ENCODE assay signal across 8 mouse cellular contexts in genomic region chr7:10480588-10481233, GRCm38 (mm10). TPM values are rescaled to one million over a fixed set of nuclear protein-coding genes. Genes with fewer than 3 reads are reported as not detected.
DNase-seq lines count a peak whose midpoint lies in the region; ATAC-seq lines count a peak whose summit lies in the region.

No protein-coding gene starts in this region.

- intact Hi-C loops in heart, postnatal 36 days (cut with DNase I): no loop called here

- H3K36me3 ChIP-seq in embryonic facial prominence, embryonic 13.5 days: no peaks in the 10 kb centered on the region
- no peaks in the 10 kb centered on the region for H3K36me3 ChIP-seq in midbrain, embryonic 11.5 days (ENCODE audit: control insufficient read depth, insufficient read depth, low read length)
- no peaks in the 10 kb centered on the region for H3K36me3 ChIP-seq in heart, embryonic 12.5 days

- peak; percentile 59 for DNase-seq in layer of hippocampus, adult 11-12 months (ENCODE audit: low spot score)
- DNase-seq in layer of hippocampus, adult 9-10 months (ENCODE audit: low spot score): no peak
- DNase-seq in midbrain, embryonic 11.5 days (ENCODE audit: low spot score, missing footprints): no peak
- DNase-seq in adrenal gland, postnatal 4 days (ENCODE audit: low spot score in 2 of 2): no peak
- no peak for DNase-seq in heart, postnatal 36 days

- peak overlapping the region; percentile 29 for H3K4me3 ChIP-seq in embryonic facial prominence, embryonic 13.5 days
- H3K4me3 ChIP-seq in midbrain, embryonic 11.5 days (ENCODE audit: low read depth, low read length): peak overlapping the region; percentile 20
- H3K4me3 ChIP-seq in heart, embryonic 12.5 days: no peak overlapping the region

- H3K9me3 ChIP-seq in embryonic facial prominence, embryonic 13.5 days: no peaks in the 10 kb centered on the region
- peaks cover 3% of the 10 kb centered on the region; the same call in 1 of the 2 replicates for H3K9me3 ChIP-seq in midbrain, embryonic 11.5 days (ENCODE audit: control insufficient read depth, low read length)
- H3K9me3 ChIP-seq in heart, embryonic 12.5 days (replicated peaks): peaks cover 5% of the 10 kb centered on the region

- no peak overlapping the region for H3K9ac ChIP-seq in embryonic facial prominence, embryonic 13.5 days
- no peak overlapping the region for H3K9ac ChIP-seq in midbrain, embryonic 11.5 days (ENCODE audit: low read length)
- no peak overlapping the region for H3K9ac ChIP-seq in heart, embryonic 12.5 days

- ATAC-seq in embryonic facial prominence, embryonic 13.5 days (ENCODE audit: insufficient number of reproducible peaks, insufficient read depth, low FRiP score, low TSS enrichment, low read depth): no peak
- ATAC-seq in inflammation-experienced regulatory T-cells, adult 6 months: peak; percentile 82
- peak; percentile 64; the same call in 1 of the 2 replicates for ATAC-seq in midbrain, embryonic 11.5 days (ENCODE audit: low FRiP score)
- no peak for ATAC-seq in heart, embryonic 12.5 days (ENCODE audit: insufficient number of reproducible peaks, low FRiP score)

- no peak overlapping the region for H3K27ac ChIP-seq in embryonic facial prominence, embryonic 13.5 days
- no peak overlapping the region for H3K27ac ChIP-seq in midbrain, embryonic 11.5 days (ENCODE audit: low read depth, low read length)
- no peak overlapping the region for H3K27ac ChIP-seq in heart, embryonic 12.5 days (ENCODE audit: poor library complexity, severe bottlenecking)

- WGBS in embryonic facial prominence, embryonic 13.5 days: 67% methylated on average over 18 of the region's 18 CpGs
- WGBS in midbrain, embryonic 11.5 days: 61% methylated on average over 18 of the region's 18 CpGs
- WGBS in heart, embryonic 12.5 days: 57% methylated on average over 18 of the region's 18 CpGs

- H3K27me3 ChIP-seq in embryonic facial prominence, embryonic 13.5 days: no peaks in the 10 kb centered on the region
- H3K27me3 ChIP-seq in midbrain, embryonic 11.5 days (ENCODE audit: control insufficient read depth, insufficient read depth, low read length): no peaks in the 10 kb centered on the region
- no peaks in the 10 kb centered on the region for H3K27me3 ChIP-seq in heart, embryonic 12.5 days (replicated peaks)

- H3K4me2 ChIP-seq in embryonic facial prominence, embryonic 13.5 days: peak overlapping the region; percentile 43
- peak overlapping the region; percentile 17; the same call in 1 of the 2 replicates for H3K4me2 ChIP-seq in midbrain, embryonic 11.5 days
- H3K4me2 ChIP-seq in heart, embryonic 12.5 days: no peak overlapping the region

- no peaks in the 10 kb centered on the region for H3K4me1 ChIP-seq in embryonic facial prominence, embryonic 13.5 days
- no peaks in the 10 kb centered on the region for H3K4me1 ChIP-seq in midbrain, embryonic 11.5 days (ENCODE audit: control insufficient read depth, insufficient read depth, low read length)
- no peaks in the 10 kb centered on the region for H3K4me1 ChIP-seq in heart, embryonic 12.5 days (replicated peaks)

RNA-seq across cellular contexts. Expression of gene Zik1, which starts 14.5 kb away (rescaled TPM):
- polyA plus RNA-seq in embryonic facial prominence, embryonic 13.5 days (2015; fragmentation: Nextera tagmentation; extraction: Ambion mirVana): 19.2 and 20.9 TPM in 2 replicates
- polyA plus RNA-seq in inflammation-experienced regulatory T-cells, adult 6 months (2017; shearing (Covaris generic)): 1 to 10 TPM; 1.4 to 2.4 (median 2.3) TPM
- 55.3 and 56.0 TPM in 2 replicates for polyA plus RNA-seq in midbrain, embryonic 11.5 days (2014; fragmentation: Nextera tagmentation; extraction: Ambion mirVana)
- total RNA-seq in adrenal gland, postnatal 4 days (2021): 1 to 10 TPM; 7.0 to 7.2 TPM
- polyA plus RNA-seq in heart, embryonic 12.5 days (2016; fragmentation: Nextera tagmentation; extraction: Ambion mirVana): 8.0 and 9.3 TPM in 2 replicates
- total RNA-seq in heart, postnatal 36 days (2021): 1 to 10 TPM; 1.4 to 1.8 TPM

RNA-seq across cellular contexts. Expression of gene Vmn1r67, which starts 37.6 kb away (rescaled TPM):
- polyA plus RNA-seq in embryonic facial prominence, embryonic 13.5 days (2015; fragmentation: Nextera tagmentation; extraction: Ambion mirVana): not detected in 2 replicates
- not detected for polyA plus RNA-seq in inflammation-experienced regulatory T-cells, adult 6 months (2017; shearing (Covaris generic))
- polyA plus RNA-seq in midbrain, embryonic 11.5 days (2014; fragmentation: Nextera tagmentation; extraction: Ambion mirVana): not detected in 2 replicates
- not detected for total RNA-seq in adrenal gland, postnatal 4 days (2021)
- polyA plus RNA-seq in heart, embryonic 12.5 days (2016; fragmentation: Nextera tagmentation; extraction: Ambion mirVana): not detected in 2 replicates
- not detected for total RNA-seq in heart, postnatal 36 days (2021)

Comparison
In these comparisons a context has a peak if more than half of its experiments do, and no peak if none do; other contexts are left out.
1. ATAC-seq: peak in inflammation-experienced regulatory T-cells, adult 6 months (single experiment) and midbrain, embryonic 11.5 days (single experiment); none in embryonic facial prominence, embryonic 13.5 days (single experiment) and heart, embryonic 12.5 days (single experiment).